In the genomic region with DNA sequence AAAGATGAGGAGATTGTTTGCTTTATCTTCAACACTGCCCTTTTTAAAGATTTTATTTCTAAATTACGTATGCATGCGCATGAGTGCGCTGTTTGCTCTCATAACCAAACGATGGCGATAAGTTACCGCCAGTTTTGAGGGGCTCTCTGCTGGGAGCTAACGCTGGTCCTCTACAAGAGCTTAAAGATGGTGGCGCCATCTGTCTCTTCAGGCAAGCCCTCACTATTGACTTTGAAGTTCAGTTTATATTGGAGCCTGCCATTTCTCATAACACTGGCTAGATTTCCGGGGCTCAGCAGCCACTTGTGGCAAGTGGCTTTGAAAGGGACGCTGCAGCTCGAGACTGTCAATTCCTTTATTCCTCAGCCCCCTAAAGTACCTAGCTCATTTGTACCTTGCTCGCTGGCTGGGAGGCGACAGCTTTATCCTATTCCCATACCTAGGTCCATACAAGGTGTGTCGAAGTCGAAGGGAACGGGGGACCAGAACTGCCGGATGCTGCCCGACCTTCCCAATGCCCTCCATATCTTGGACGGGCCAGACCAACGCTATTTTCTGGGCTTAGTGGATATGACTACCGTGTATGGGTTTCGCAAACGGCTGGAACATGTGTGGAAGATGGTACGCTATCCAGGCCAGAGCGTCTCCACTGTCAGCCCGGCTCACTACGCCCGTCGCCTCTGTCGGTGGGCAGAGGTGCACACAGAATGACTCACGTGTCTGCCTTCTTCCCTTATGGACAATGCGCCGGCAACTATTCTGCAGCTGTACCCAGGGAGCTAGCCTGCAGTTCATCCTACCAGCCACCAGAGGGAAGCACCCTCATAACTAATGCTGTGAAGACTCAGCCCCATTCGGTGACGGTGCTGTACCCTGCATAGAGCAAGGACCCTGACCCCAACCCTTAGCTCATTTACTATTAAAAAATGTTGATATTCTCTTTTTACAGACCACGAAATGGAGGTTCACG, we compare ENCODE assay signal across 8 mouse cellular contexts. TPM values are rescaled to one million over a fixed set of nuclear protein-coding genes. Genes with fewer than 3 reads are reported as not detected.
A peak's percentile ranks its signal among the peaks of the same experiment; 100 is the strongest.
DNase-seq lines count a peak whose midpoint lies in the region; ATAC-seq and TF ChIP-seq lines count a peak whose summit lies in the region.

No protein-coding gene starts in this region.

- H3K9me3 ChIP-seq in forebrain, postnatal 0 days (ENCODE audit: low read length): no peaks in the 10 kb centered on the region
- no peaks in the 10 kb centered on the region for H3K9me3 ChIP-seq in neural tube, embryonic 15.5 days (replicated peaks)

- H3K4me2 ChIP-seq in forebrain, postnatal 0 days (ENCODE audit: low read depth): peak overlapping the region; percentile 61
- H3K4me2 ChIP-seq in neural tube, embryonic 15.5 days: peak overlapping the region; percentile 64

- H3K4me3 ChIP-seq in forebrain, postnatal 0 days (ENCODE audit: low read depth, low read length): peak overlapping the region; percentile 33
- H3K4me3 ChIP-seq in lung, adult 2 months (replicated peaks; ENCODE audit: extremely low read depth, low read depth, low read length): peak overlapping the region; percentile 31
- H3K4me3 ChIP-seq in neural tube, embryonic 15.5 days (replicated peaks): peak overlapping the region; percentile 32
- H3K4me3 ChIP-seq in thymus, adult 2 months (ENCODE audit: control insufficient read depth, insufficient read depth, low read length): peak overlapping the region; percentile 6; the same call in 1 of the 2 replicates

- H3K4me1 ChIP-seq in forebrain, postnatal 0 days (ENCODE audit: insufficient read depth): peaks cover 7% of the 10 kb centered on the region
- H3K4me1 ChIP-seq in lung, adult 2 months (ENCODE audit: control insufficient read depth, insufficient read depth, low read length): peaks cover 9% of the 10 kb centered on the region
- H3K4me1 ChIP-seq in neural tube, embryonic 15.5 days: peaks cover 30% of the 10 kb centered on the region
- H3K4me1 ChIP-seq in thymus, adult 2 months (replicated peaks; ENCODE audit: control insufficient read depth, insufficient read depth, low read length): peaks cover 21% of the 10 kb centered on the region

- H3K36me3 ChIP-seq in forebrain, postnatal 0 days (ENCODE audit: insufficient read depth): no peaks in the 10 kb centered on the region
- H3K36me3 ChIP-seq in neural tube, embryonic 15.5 days: no peaks in the 10 kb centered on the region
- no peaks in the 10 kb centered on the region for H3K36me3 ChIP-seq in thymus, adult 2 months (ENCODE audit: control insufficient read depth, insufficient read depth, low read length)

- H3K27ac ChIP-seq in forebrain, postnatal 0 days (ENCODE audit: low read depth, low read length): no peak overlapping the region; the same call in 1 of the 2 replicates
- 0 out of 2 replicates have a peak overlapping the region, but pooled peaks have one; percentile 5 for H3K27ac ChIP-seq in neural tube, embryonic 15.5 days (replicated peaks)
- no peak overlapping the region for H3K27ac ChIP-seq in thymus, adult 2 months (ENCODE audit: control insufficient read depth, insufficient read depth, low read length)

- ATAC-seq in forebrain, postnatal 0 days: peak; percentile 77
- peak; percentile 51 for ATAC-seq in neural tube, embryonic 15.5 days (ENCODE audit: low FRiP score)

- peak; percentile 15; the same call in 1 of the 2 replicates for TF ChIP-seq POLR2A in lung, adult 2 months (IDR thresholded peaks at IDR 0.05; ENCODE audit: borderline replicate concordance, extremely low read depth, low read depth, low read length)
- TF ChIP-seq POLR2A in thymus, adult 2 months (IDR thresholded peaks at IDR 0.05; ENCODE audit: control insufficient read depth, extremely low read depth, insufficient read depth, low read length, poor library complexity): no peak

- DNase-seq in MN1 (ENCODE audit: low spot score): peak; percentile 90
- DNase-seq in cerebellum, adult 8-10 months: peak; percentile 88
- peak; percentile 90 for DNase-seq in forebrain, postnatal 0 days
- peak; percentile 79 to 83 for DNase-seq in heart, postnatal 36 days
- DNase-seq in layer of hippocampus, adult 18-20 months (ENCODE audit: low spot score in 2 of 2): peak; percentile 71 to 96
- peak; percentile 73 for DNase-seq in lung, adult 2 months
- DNase-seq in thymus, adult 2 months: peak; percentile 83

- peak overlapping the region; percentile 40; the same call in 1 of the 2 replicates for H3K9ac ChIP-seq in forebrain, postnatal 0 days
- peak overlapping the region; percentile 41 for H3K9ac ChIP-seq in neural tube, embryonic 15.5 days (replicated peaks)

- WGBS in forebrain, postnatal 0 days: 12% methylated on average over 37 of the region's 37 CpGs
- 11% methylated on average over 37 of the region's 37 CpGs for WGBS in lung, adult 2 months
- WGBS in neural tube, embryonic 15.5 days: 15% methylated on average over 37 of the region's 37 CpGs
- 12% methylated on average over 37 of the region's 37 CpGs for WGBS in thymus, adult 2 months

- intact Hi-C loops in heart, postnatal 36 days (cut with DNase I): loop anchor here (1.0 to 5.0 kb wide), 2 partner anchors 19 to 34 kb away; no protein-coding TSS in a partner anchor

- H3K27me3 ChIP-seq in forebrain, postnatal 0 days (ENCODE audit: insufficient read depth, low read length): peaks cover 3% of the 10 kb centered on the region; the same call in 1 of the 2 replicates
- peaks cover 14% of the 10 kb centered on the region; the same call in 1 of the 2 replicates for H3K27me3 ChIP-seq in neural tube, embryonic 15.5 days (replicated peaks)
- no peaks in the 10 kb centered on the region for H3K27me3 ChIP-seq in thymus, adult 2 months (ENCODE audit: control insufficient read depth, insufficient read depth, low read length)

- peak; percentile 98 for TF ChIP-seq CTCF in forebrain, postnatal 0 days (IDR thresholded peaks at IDR 0.05; ENCODE audit: low read depth)
- TF ChIP-seq CTCF in lung, adult 2 months (IDR thresholded peaks at IDR 0.05; ENCODE audit: insufficient read depth, low read length): peak; percentile 99
- peak; percentile 89; the same call in 1 of the 2 replicates for TF ChIP-seq CTCF in thymus, adult 2 months (IDR thresholded peaks at IDR 0.05; ENCODE audit: borderline replicate concordance, control insufficient read depth, extremely low read depth, insufficient read depth, low read length, poor library complexity)

RNA-seq across cellular contexts. Expression of gene St6galnac4, which starts 3.8 kb away (rescaled TPM):
- total RNA-seq in forebrain, postnatal 0 days (2014; rRNA removed): 32.4 and 35.5 TPM in 2 replicates
- 31.3 and 33.2 TPM in 2 replicates for polyA plus RNA-seq in forebrain, postnatal 0 days (2015; fragmentation: Nextera tagmentation; extraction: Ambion mirVana)
- 10 to 100 TPM; 18.7 to 21.7 TPM for total RNA-seq in heart, postnatal 36 days (2021)
- 10 to 100 TPM; 40.4 to 44.8 TPM for total RNA-seq in layer of hippocampus, adult 18-20 months (2021)
- polyA plus RNA-seq in lung, adult 2 months (2012; rRNA removed): 39.5 and 40.4 TPM in 2 replicates
- polyA plus RNA-seq in neural tube, embryonic 15.5 days (2015; fragmentation: Nextera tagmentation; extraction: Ambion mirVana): 43.9 and 44.6 TPM in 2 replicates
- polyA plus RNA-seq in thymus, adult 2 months (2012; rRNA removed): 29.3 and 34.1 TPM in 2 replicates

RNA-seq across cellular contexts. Expression of gene 9430097D07Rik, which starts 7.6 kb away (rescaled TPM):
- total RNA-seq in forebrain, postnatal 0 days (2014; rRNA removed): 0.38 and 1.0 TPM in 2 replicates
- polyA plus RNA-seq in forebrain, postnatal 0 days (2015; fragmentation: Nextera tagmentation; extraction: Ambion mirVana): 0.26 and 0.45 TPM in 2 replicates
- total RNA-seq in heart, postnatal 36 days (2021): not detected
- under 1 TPM; 0.20 to 0.43 TPM for total RNA-seq in layer of hippocampus, adult 18-20 months (2021)
- polyA plus RNA-seq in lung, adult 2 months (2012; rRNA removed): not detected in 2 replicates
- 0.59 and 0.99 TPM in 2 replicates for polyA plus RNA-seq in neural tube, embryonic 15.5 days (2015; fragmentation: Nextera tagmentation; extraction: Ambion mirVana)
- not detected in 2 replicates for polyA plus RNA-seq in thymus, adult 2 months (2012; rRNA removed)

RNA-seq across cellular contexts. Expression of gene Pip5kl1, which starts 8.5 kb away (rescaled TPM):
- total RNA-seq in forebrain, postnatal 0 days (2014; rRNA removed): 6.4 and 11.8 TPM in 2 replicates
- polyA plus RNA-seq in forebrain, postnatal 0 days (2015; fragmentation: Nextera tagmentation; extraction: Ambion mirVana): 5.6 and 8.2 TPM in 2 replicates
- under 1 TPM in 1 of 2 experiments, not detected in 1; 0.43 TPM for total RNA-seq in heart, postnatal 36 days (2021)
- total RNA-seq in layer of hippocampus, adult 18-20 months (2021): 1 to 10 TPM; 3.3 to 3.5 TPM
- polyA plus RNA-seq in lung, adult 2 months (2012; rRNA removed): 0.12 and 0.55 TPM in 2 replicates
- 16.3 and 17.8 TPM in 2 replicates for polyA plus RNA-seq in neural tube, embryonic 15.5 days (2015; fragmentation: Nextera tagmentation; extraction: Ambion mirVana)
- polyA plus RNA-seq in thymus, adult 2 months (2012; rRNA removed): 0.92 and 1.1 TPM in 2 replicates

RNA-seq across cellular contexts. Expression of gene Dpm2, which starts 12.5 kb away (rescaled TPM):
- 59.2 and 60.5 TPM in 2 replicates for total RNA-seq in forebrain, postnatal 0 days (2014; rRNA removed)
- 142 and 152 TPM in 2 replicates for polyA plus RNA-seq in forebrain, postnatal 0 days (2015; fragmentation: Nextera tagmentation; extraction: Ambion mirVana)
- total RNA-seq in heart, postnatal 36 days (2021): 10 to 100 TPM; 17.9 to 21.3 TPM
- 10 to 100 TPM; 78.9 to 81.8 TPM for total RNA-seq in layer of hippocampus, adult 18-20 months (2021)
- polyA plus RNA-seq in lung, adult 2 months (2012; rRNA removed): 116 and 118 TPM in 2 replicates
- 141 and 147 TPM in 2 replicates for polyA plus RNA-seq in neural tube, embryonic 15.5 days (2015; fragmentation: Nextera tagmentation; extraction: Ambion mirVana)
- polyA plus RNA-seq in thymus, adult 2 months (2012; rRNA removed): 158 and 173 TPM in 2 replicates

RNA-seq across cellular contexts. Expression of gene St6galnac6, which starts 16.4 kb away (rescaled TPM):
- 65.3 and 72.9 TPM in 2 replicates for total RNA-seq in forebrain, postnatal 0 days (2014; rRNA removed)
- 34.8 and 42.3 TPM in 2 replicates for polyA plus RNA-seq in forebrain, postnatal 0 days (2015; fragmentation: Nextera tagmentation; extraction: Ambion mirVana)
- total RNA-seq in heart, postnatal 36 days (2021): 100 to 1,000 TPM; 108 to 116 TPM
- total RNA-seq in layer of hippocampus, adult 18-20 months (2021): 100 to 1,000 TPM; 134 to 142 TPM
- 59.0 and 59.8 TPM in 2 replicates for polyA plus RNA-seq in lung, adult 2 months (2012; rRNA removed)
- polyA plus RNA-seq in neural tube, embryonic 15.5 days (2015; fragmentation: Nextera tagmentation; extraction: Ambion mirVana): 13.5 and 14.4 TPM in 2 replicates
- 18.1 and 25.9 TPM in 2 replicates for polyA plus RNA-seq in thymus, adult 2 months (2012; rRNA removed)
